In genomic region chr3:159885271-159885670, GRCm38 (mm10) we compare ENCODE assay signal across 8 mouse cellular contexts. TPM values are rescaled to one million over a fixed set of nuclear protein-coding genes. Genes with fewer than 3 reads are reported as not detected.
A peak's percentile ranks its signal among the peaks of the same experiment; 100 is the strongest.
DNase-seq lines count a peak whose midpoint lies in the region; ATAC-seq and TF ChIP-seq lines count a peak whose summit lies in the region.

No protein-coding gene starts in this region.

- peaks cover 16% of the 10 kb centered on the region for H3K4me1 ChIP-seq in embryonic facial prominence, embryonic 15.5 days
- peaks cover 8% of the 10 kb centered on the region for H3K4me1 ChIP-seq in heart, adult 2 months (ENCODE audit: control insufficient read depth, insufficient read depth, low read length)
- peaks cover 20% of the 10 kb centered on the region for H3K4me1 ChIP-seq in midbrain, embryonic 12.5 days
- peaks cover 15% of the 10 kb centered on the region for H3K4me1 ChIP-seq in stomach, embryonic 16.5 days (ENCODE audit: control insufficient read depth, insufficient read depth, low read length)

- H3K27ac ChIP-seq in embryonic facial prominence, embryonic 15.5 days (replicated peaks) = peak overlapping the region; percentile 48
- peak overlapping the region; percentile 8; the same call in 1 of the 2 replicates for H3K27ac ChIP-seq in heart, adult 2 months
- peak overlapping the region; percentile 75 for H3K27ac ChIP-seq in midbrain, embryonic 12.5 days (replicated peaks)
- peak overlapping the region; percentile 58; the same call in 1 of the 2 replicates for H3K27ac ChIP-seq in stomach, embryonic 16.5 days (ENCODE audit: low read length)

- WGBS in embryonic facial prominence, embryonic 15.5 days = 10% methylated on average over 3 of the region's 3 CpGs
- 17% methylated on average over 3 of the region's 3 CpGs for WGBS in heart, adult 2 months
- 3% methylated on average over 3 of the region's 3 CpGs for WGBS in midbrain, embryonic 12.5 days
- 10% methylated on average over 3 of the region's 3 CpGs for WGBS in stomach, embryonic 16.5 days

- 0 out of 2 replicates have a peak, but pooled peaks have one; percentile 15 for TF ChIP-seq POLR2A in heart, adult 2 months (IDR thresholded peaks at IDR 0.05; ENCODE audit: insufficient read depth, low read depth, low read length)

- intact Hi-C loops in heart, adult 2 months (cut with DNase I) = loop anchor here (2.0 kb wide), 1 partner anchor 44 kb away; no protein-coding TSS in a partner anchor
- intact Hi-C loops in left cerebral cortex, postnatal 14 days (cut with DNase I) = no loop called here

- TF ChIP-seq CTCF in heart, adult 2 months (IDR thresholded peaks at IDR 0.05) = no peak

- no peaks in the 10 kb centered on the region for H3K27me3 ChIP-seq in embryonic facial prominence, embryonic 15.5 days
- no peaks in the 10 kb centered on the region for H3K27me3 ChIP-seq in heart, adult 2 months (ENCODE audit: control insufficient read depth, insufficient read depth, low read length)
- H3K27me3 ChIP-seq in midbrain, embryonic 12.5 days = 0 out of 2 replicates have a peak, but pooled peaks cover 4% of the 10 kb centered on the region
- no peaks in the 10 kb centered on the region for H3K27me3 ChIP-seq in stomach, embryonic 16.5 days (ENCODE audit: control insufficient read depth, insufficient read depth, low read length)

- 0 out of 2 replicates have a peak, but pooled peaks have one; percentile 47 for TF ChIP-seq EP300 in heart, adult 2 months (IDR thresholded peaks at IDR 0.05; ENCODE audit: insufficient read depth, low read depth, low read length)

- ATAC-seq in embryonic facial prominence, embryonic 15.5 days (ENCODE audit: insufficient number of reproducible peaks, low FRiP score, low TSS enrichment, low read depth) = peak; percentile 82
- ATAC-seq in midbrain, embryonic 12.5 days (ENCODE audit: low FRiP score, low read depth) = peak; percentile 95
- peak; percentile 95 for ATAC-seq in stomach, embryonic 16.5 days (ENCODE audit: insufficient read depth, low FRiP score)

- peak; percentile 85 to 86 for DNase-seq in adrenal gland, postnatal 36 days
- peak; percentile 68 to 84 for DNase-seq in heart, adult 2 months
- DNase-seq in kidney, adult 18-20 months = peak; percentile 35
- peak; percentile 79 to 87 for DNase-seq in left cerebral cortex, postnatal 14 days (ENCODE audit: low spot score in 2 of 2)
- no peak for DNase-seq in spleen, adult 18-20 months

- no peaks in the 10 kb centered on the region for H3K9me3 ChIP-seq in embryonic facial prominence, embryonic 15.5 days (replicated peaks)
- no peaks in the 10 kb centered on the region for H3K9me3 ChIP-seq in midbrain, embryonic 12.5 days
- no peaks in the 10 kb centered on the region for H3K9me3 ChIP-seq in stomach, embryonic 16.5 days (replicated peaks; ENCODE audit: control insufficient read depth, low read length)

- H3K4me2 ChIP-seq in embryonic facial prominence, embryonic 15.5 days (replicated peaks) = no peak overlapping the region
- peak overlapping the region; percentile 10; the same call in 1 of the 2 replicates for H3K4me2 ChIP-seq in midbrain, embryonic 12.5 days (replicated peaks)
- 0 out of 2 replicates have a peak overlapping the region, but pooled peaks have one; percentile 3 for H3K4me2 ChIP-seq in stomach, embryonic 16.5 days (ENCODE audit: low read depth, low read length)

- no peak overlapping the region for H3K4me3 ChIP-seq in embryonic facial prominence, embryonic 15.5 days (replicated peaks)
- H3K4me3 ChIP-seq in heart, adult 2 months = no peak overlapping the region
- no peak overlapping the region for H3K4me3 ChIP-seq in midbrain, embryonic 12.5 days
- H3K4me3 ChIP-seq in stomach, embryonic 16.5 days (replicated peaks; ENCODE audit: low read length) = no peak overlapping the region

- no peak overlapping the region for H3K9ac ChIP-seq in embryonic facial prominence, embryonic 15.5 days
- no peak overlapping the region for H3K9ac ChIP-seq in heart, adult 2 months (ENCODE audit: low read depth, low read length)
- no peak overlapping the region for H3K9ac ChIP-seq in midbrain, embryonic 12.5 days (replicated peaks)
- no peak overlapping the region for H3K9ac ChIP-seq in stomach, embryonic 16.5 days (ENCODE audit: low read length)

- no peaks in the 10 kb centered on the region; the same call in 1 of the 2 replicates for H3K79me2 ChIP-seq in heart, adult 2 months (replicated peaks; ENCODE audit: control insufficient read depth, insufficient read depth, low read length)

- no peaks in the 10 kb centered on the region for H3K36me3 ChIP-seq in embryonic facial prominence, embryonic 15.5 days
- peaks cover 17% of the 10 kb centered on the region for H3K36me3 ChIP-seq in heart, adult 2 months (ENCODE audit: control insufficient read depth, insufficient read depth, low read length)
- H3K36me3 ChIP-seq in midbrain, embryonic 12.5 days = no peaks in the 10 kb centered on the region
- H3K36me3 ChIP-seq in stomach, embryonic 16.5 days (ENCODE audit: control insufficient read depth, insufficient read depth, low read length) = no peaks in the 10 kb centered on the region

RNA-seq across cellular contexts. Expression of gene Wls, which starts 45.8 kb away (rescaled TPM):
- 10 to 100 TPM; 49.1 to 58.4 TPM for total RNA-seq in adrenal gland, postnatal 36 days (2021)
- polyA plus RNA-seq in embryonic facial prominence, embryonic 15.5 days (2015; fragmentation: Nextera tagmentation; extraction: Ambion mirVana) = 162 and 168 TPM in 2 replicates
- total RNA-seq in heart, adult 2 months (2021) = 10 to 100 TPM; 37.7 to 39.0 TPM
- polyA plus RNA-seq in heart, adult 2 months (2012; rRNA removed) = 26.2 and 53.5 TPM in 2 replicates
- total RNA-seq in left cerebral cortex, postnatal 14 days (2021) = 10 to 100 TPM; 39.4 to 40.8 TPM
- 168 and 179 TPM in 2 replicates for polyA plus RNA-seq in midbrain, embryonic 12.5 days (2016; fragmentation: Nextera tagmentation; extraction: Ambion mirVana)
- 108 and 114 TPM in 2 replicates for polyA plus RNA-seq in stomach, embryonic 16.5 days (2015; fragmentation: Nextera tagmentation; extraction: Ambion mirVana)

Comparison
In these comparisons a context has a peak if more than half of its experiments do, and no peak if none do; other contexts are left out.
1. DNase-seq: peak in adrenal gland, postnatal 36 days (2 of 2), heart, adult 2 months (2 of 2), kidney, adult 18-20 months (single experiment) and left cerebral cortex, postnatal 14 days (2 of 2); none in spleen, adult 18-20 months (0 of 2).
2. H3K27ac ChIP-seq: peak in every context shown above with its lines; median percentile 75 in midbrain, embryonic 12.5 days; 58 in stomach, embryonic 16.5 days; 48 in embryonic facial prominence, embryonic 15.5 days; 8 in heart, adult 2 months.
3. Peak in every context shown above with its lines, with median percentiles within 50 percentile points of each other: ATAC-seq.